Mouse (Mus musculus) liver, embryonic 12.5 days (tissue): ENCODE data around the gene Gpatch1. TPM values are rescaled to one million over a fixed set of nuclear protein-coding genes. Genes with fewer than 3 reads are reported as not detected.
A peak's percentile ranks its signal among the peaks of the same experiment; 100 is the strongest.

Experiments
- ATAC-seq: fragments of 200-750 bp; cut with Nextera tagmentation; 2 replicates; pipeline ENCODE4 v1.8.0; 2017; ENCODE audit warnings: moderate number of reproducible peaks, mild to moderate bottlenecking, moderate library complexity
- H3K27ac ChIP-seq: fragments of 300-500 bp; sonication (generic); 2 replicates; pipeline ENCODE4 v1.5.1; 2016; ENCODE audit warnings: mild to moderate bottlenecking
- H3K27me3 ChIP-seq: fragments of 300-500 bp; sonication (generic); replicated peaks from 2 replicates; pipeline ENCODE4 v1.6.1; 2016; ENCODE audit warnings: mild to moderate bottlenecking, moderate library complexity
- H3K36me3 ChIP-seq: fragments of 300-500 bp; sonication (generic); 2 replicates; pipeline ENCODE4 v1.6.1; 2016; ENCODE audit warnings: mild to moderate bottlenecking, moderate library complexity
- H3K4me1 ChIP-seq: fragments of 300-500 bp; sonication (generic); 2 replicates; pipeline ENCODE4 v1.6.1; 2016
- H3K4me2 ChIP-seq: fragments of 300-500 bp; sonication (generic); 2 replicates; pipeline ENCODE4 v1.6.1; 2016; ENCODE audit warnings: mild to moderate bottlenecking, moderate library complexity
- H3K4me3 ChIP-seq: fragments of 300-500 bp; sonication (generic); 2 replicates; pipeline ENCODE4 v1.5.1; 2016; ENCODE audit warnings: mild to moderate bottlenecking, moderate library complexity
- H3K9ac ChIP-seq: fragments of 300-500 bp; sonication (generic); 2 replicates; pipeline ENCODE4 v1.6.1; 2016; ENCODE audit warnings: mild to moderate bottlenecking, moderate library complexity
- H3K9me3 ChIP-seq: fragments of 300-500 bp; sonication (generic); replicated peaks from 2 replicates; pipeline ENCODE4 v1.6.1; 2016; ENCODE audit warnings: mild to moderate bottlenecking, moderate library complexity
- WGBS: fragments of 180-500 bp; shearing (Covaris S2); methylation state at CpG from one replicate; pipeline ENCODE4 v1.1.7; 2016; ENCODE audit not compliant: insufficient replicate concordance; 5-methylcytosine and 5-hydroxymethylcytosine counted together
- polyA plus RNA-seq: library from polyadenylated mRNA; unstranded; fragments of >200 nt; fragmentation: Nextera tagmentation; extraction: Ambion mirVana; gene quantifications from 2 replicates; pipeline ENCODE4 v1.2.1, GENCODE M21; 2016

Gpatch1 gene
- polyA plus RNA-seq, 1 experiment from 2014 or later: 10.6 TPM

GRCm38 (mm10) chr7:35347918-35348700 is 29.9 kb upstream of the Gpatch1 start:
- no peak overlapping the region for H3K27ac ChIP-seq
- no peaks in the 10 kb centered on the region for H3K36me3 ChIP-seq
- H3K27me3 ChIP-seq: 0 out of 2 replicates have a peak, but pooled peaks cover 4% of the 10 kb centered on the region
- peak overlapping the region; percentile 14; the same call in 1 of the 2 replicates for H3K4me2 ChIP-seq
- H3K9me3 ChIP-seq: no peaks in the 10 kb centered on the region; the same call in 1 of the 2 replicates
- WGBS: 35% methylated on average over 17 of the region's 18 CpGs
- ATAC-seq: 0 out of 2 replicates have a peak, but pooled peaks have one; percentile 26
- no peak overlapping the region for H3K9ac ChIP-seq
- H3K4me1 ChIP-seq: peaks cover 14% of the 10 kb centered on the region
- H3K4me3 ChIP-seq: no peak overlapping the region

- Histone ChIP-seq H3K9me3 (no peaks in the 10 kb centered on the region; the same call in 1 of the 2 replicates), H3K36me3 (no peaks in the 10 kb centered on the region), H3K27me3 (peaks cover 14% of the 10 kb centered on the region; the same call in 1 of the 2 replicates), H3K4me2 (no peak overlapping the region), H3K9ac (no peak overlapping the region), H3K4me1 (peaks cover 14% of the 10 kb centered on the region), H3K4me3 (no peak overlapping the region), H3K27ac (no peak overlapping the region)
- WGBS: 49% methylated on average over 5 of the region's 5 CpGs
- ATAC-seq: no peak
These were observed 26.6 kb upstream of the Gpatch1 start for GRCm38 (mm10) chr7:35344785-35345330.

- ATAC-seq: no peak
These were observed 24.3 kb upstream of the Gpatch1 start for GRCm38 (mm10) chr7:35342498-35342897.

GRCm38 (mm10) chr7:35341282-35341681 is 23.0 kb upstream of the Gpatch1 start:
- H3K27ac ChIP-seq: no peak overlapping the region
- no peak overlapping the region for H3K9ac ChIP-seq
- H3K4me1 ChIP-seq: no peaks in the 10 kb centered on the region
- H3K4me2 ChIP-seq: no peak overlapping the region
- no peaks in the 10 kb centered on the region; the same call in 1 of the 2 replicates for H3K9me3 ChIP-seq
- peaks cover 32% of the 10 kb centered on the region for H3K27me3 ChIP-seq
- H3K4me3 ChIP-seq: no peak overlapping the region
- H3K36me3 ChIP-seq: no peaks in the 10 kb centered on the region
- ATAC-seq: no peak
- WGBS: 65% methylated on average over 6 of the region's 6 CpGs

More at GRCm38 (mm10) chr7:35342498-35342897, 24.3 kb upstream of the Gpatch1 start:
- H3K9ac ChIP-seq: no peak overlapping the region
- H3K4me2 ChIP-seq: no peak overlapping the region
- no peak overlapping the region for H3K4me3 ChIP-seq
- H3K27me3 ChIP-seq: peaks cover 20% of the 10 kb centered on the region
- WGBS: 49% methylated on average over 4 of the region's 4 CpGs
- no peaks in the 10 kb centered on the region for H3K36me3 ChIP-seq
- no peaks in the 10 kb centered on the region; the same call in 1 of the 2 replicates for H3K9me3 ChIP-seq
- H3K4me1 ChIP-seq: peaks cover under 1% of the 10 kb centered on the region
- no peak overlapping the region for H3K27ac ChIP-seq

GRCm38 (mm10) chr7:35340196-35340595 is 22.0 kb upstream of the Gpatch1 start:
- 49% methylated on average over 5 of the region's 5 CpGs for WGBS
- no peak for ATAC-seq
- peaks cover 39% of the 10 kb centered on the region for H3K27me3 ChIP-seq
- H3K4me3 ChIP-seq: no peak overlapping the region
- H3K27ac ChIP-seq: no peak overlapping the region
- H3K9me3 ChIP-seq: no peaks in the 10 kb centered on the region
- H3K4me2 ChIP-seq: no peak overlapping the region
- peaks cover under 1% of the 10 kb centered on the region for H3K4me1 ChIP-seq
- no peaks in the 10 kb centered on the region for H3K36me3 ChIP-seq
- H3K9ac ChIP-seq: no peak overlapping the region

- no peaks in the 10 kb centered on the region for H3K9me3 ChIP-seq
- peak overlapping the region; percentile 91 for H3K4me2 ChIP-seq
- peaks cover 81% of the 10 kb centered on the region for H3K27me3 ChIP-seq
- no peaks in the 10 kb centered on the region for H3K36me3 ChIP-seq
- H3K9ac ChIP-seq: peak overlapping the region; percentile 70
- no peak for ATAC-seq
- no peak overlapping the region; the same call in 1 of the 2 replicates for H3K27ac ChIP-seq
- 1% methylated on average over 51 of the region's 51 CpGs for WGBS
- H3K4me3 ChIP-seq: peak overlapping the region; percentile 62
- peaks cover 27% of the 10 kb centered on the region for H3K4me1 ChIP-seq
These were observed 16.6 kb upstream of the Gpatch1 start for GRCm38 (mm10) chr7:35334527-35335452.

GRCm38 (mm10) chr7:35333692-35334526 is 15.7 kb upstream of the Gpatch1 start, which contains the start of gene Rhpn2:
Gene Rhpn2, plus strand, starts transcription at chr7:35334170.
- Histone ChIP-seq H3K27ac (no peak within 1 kb of the TSS; the same call in 1 of the 2 replicates), H3K36me3 (no peaks in the 10 kb centered on the region), H3K4me3 (peak within 1 kb of the TSS; percentile 62), H3K9ac (peak within 1 kb of the TSS; percentile 70), H3K9me3 (no peaks in the 10 kb centered on the region), H3K4me2 (peak within 1 kb of the TSS; percentile 91), H3K27me3 (peaks cover 76% of the 10 kb centered on the region), H3K4me1 (peaks cover 27% of the 10 kb centered on the region)
- peak; percentile 98 for ATAC-seq
- under 1% methylated on average over 50 of the region's 52 CpGs for WGBS

GRCm38 (mm10) chr7:35333231-35333651 is 15.0 kb upstream of the Gpatch1 start:
- Histone ChIP-seq H3K4me3 (peak overlapping the region; percentile 62), H3K27me3 (peaks cover 76% of the 10 kb centered on the region), H3K4me1 (peaks cover 27% of the 10 kb centered on the region), H3K9ac (peak overlapping the region; percentile 64), H3K9me3 (no peaks in the 10 kb centered on the region), H3K36me3 (no peaks in the 10 kb centered on the region), H3K4me2 (peak overlapping the region; percentile 91), H3K27ac (no peak overlapping the region)
- no peak for ATAC-seq
- 2% methylated on average over 19 of the region's 19 CpGs for WGBS

- no peak for ATAC-seq
- Histone ChIP-seq H3K4me3 (no peak overlapping the region), H3K36me3 (no peaks in the 10 kb centered on the region), H3K27ac (no peak overlapping the region), H3K27me3 (peaks cover 72% of the 10 kb centered on the region), H3K4me1 (peaks cover 27% of the 10 kb centered on the region), H3K9ac (no peak overlapping the region), H3K9me3 (no peaks in the 10 kb centered on the region), H3K4me2 (no peak overlapping the region)
- 56% methylated on average over 3 of the region's 3 CpGs for WGBS
These were observed 13.3 kb upstream of the Gpatch1 start for GRCm38 (mm10) chr7:35331590-35331989.

- no peaks in the 10 kb centered on the region for H3K9me3 ChIP-seq
- peak overlapping the region; percentile 31 for H3K4me2 ChIP-seq
- no peaks in the 10 kb centered on the region for H3K36me3 ChIP-seq
These were observed 4.6 kb upstream of the Gpatch1 start for GRCm38 (mm10) chr7:35322732-35323420.

More at GRCm38 (mm10) chr7:35322732-35323420, 4.6 kb upstream of the Gpatch1 start:
- Histone ChIP-seq H3K9ac (no peak overlapping the region), H3K27ac (no peak overlapping the region), H3K4me1 (peaks cover 12% of the 10 kb centered on the region), H3K4me3 (no peak overlapping the region), H3K27me3 (peaks cover 26% of the 10 kb centered on the region; the same call in 1 of the 2 replicates)
- WGBS: 13% methylated on average over 11 of the region's 13 CpGs
- no peak for ATAC-seq
